Mouse (Mus musculus): ENCODE measurements around the gene Neurl3. TPM values are rescaled to one million over a fixed set of nuclear protein-coding genes. Genes with fewer than 3 reads are reported as not detected.

Gene Neurl3
- polyA plus RNA-seq, 1 experiment from 2014 or later: 0.51 TPM

DNA sequence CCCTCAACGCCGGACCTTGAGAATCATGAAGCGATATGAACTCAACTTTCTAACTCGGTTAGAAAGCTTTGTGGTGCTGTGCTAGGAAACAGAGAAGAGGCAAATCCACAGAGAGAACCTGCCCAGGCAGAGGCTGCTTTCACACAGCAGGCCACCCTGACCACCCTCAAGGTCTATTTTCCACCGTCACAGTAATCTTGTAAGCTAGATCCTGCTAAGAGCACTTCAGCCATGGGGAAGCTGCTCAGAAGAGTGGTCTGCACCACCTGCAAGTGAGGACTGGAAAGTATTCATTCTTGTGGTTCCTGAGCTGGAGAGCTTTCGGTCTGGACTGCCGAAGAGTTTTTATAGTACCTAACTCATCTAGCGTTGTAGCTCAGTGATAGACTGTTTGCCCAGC, 27.8 kb upstream of the Neurl3 start:
- H3K27ac ChIP-seq (ENCODE audit: low read depth, low read length): no peak overlapping the region
- H3K4me1 ChIP-seq (ENCODE audit: control insufficient read depth, insufficient read depth, low read length): peaks cover 4% of the 10 kb centered on the region
- H3K9ac ChIP-seq (ENCODE audit: low read length): no peak overlapping the region
- no peaks in the 10 kb centered on the region for H3K9me3 ChIP-seq (replicated peaks; ENCODE audit: control insufficient read depth, low read length)
- DNase-seq (ENCODE audit: low spot score): no peak
- H3K27me3 ChIP-seq (replicated peaks; ENCODE audit: control insufficient read depth, insufficient read depth, low read length): no peaks in the 10 kb centered on the region
- WGBS: 78% methylated on average over 8 of the region's 8 CpGs
- no peaks in the 10 kb centered on the region for H3K36me3 ChIP-seq (ENCODE audit: control insufficient read depth, insufficient read depth, low read length)
- no peak overlapping the region for H3K4me2 ChIP-seq (ENCODE audit: low read length)
- no peak for ATAC-seq
- H3K4me3 ChIP-seq (ENCODE audit: low read depth, low read length): no peak overlapping the region

- Histone ChIP-seq H3K4me3 (ENCODE audit: low read depth, low read length) (no peak overlapping the region), H3K9ac (ENCODE audit: low read length) (no peak overlapping the region), H3K36me3 (ENCODE audit: control insufficient read depth, insufficient read depth, low read length) (no peaks in the 10 kb centered on the region), H3K4me1 (ENCODE audit: control insufficient read depth, insufficient read depth, low read length) (peaks cover 4% of the 10 kb centered on the region), H3K9me3 (replicated peaks; ENCODE audit: control insufficient read depth, low read length) (no peaks in the 10 kb centered on the region), H3K27me3 (replicated peaks; ENCODE audit: control insufficient read depth, insufficient read depth, low read length) (no peaks in the 10 kb centered on the region), H3K27ac (ENCODE audit: low read depth, low read length) (no peak overlapping the region), H3K4me2 (ENCODE audit: low read length) (no peak overlapping the region)
- no peak for ATAC-seq
- no peak for DNase-seq (ENCODE audit: low spot score)
- 89% methylated on average over 6 of the region's 6 CpGs for WGBS
These were observed 26.0 kb upstream of the Neurl3 start for GRCm38 (mm10) chr1:36300486-36300885.

DNA sequence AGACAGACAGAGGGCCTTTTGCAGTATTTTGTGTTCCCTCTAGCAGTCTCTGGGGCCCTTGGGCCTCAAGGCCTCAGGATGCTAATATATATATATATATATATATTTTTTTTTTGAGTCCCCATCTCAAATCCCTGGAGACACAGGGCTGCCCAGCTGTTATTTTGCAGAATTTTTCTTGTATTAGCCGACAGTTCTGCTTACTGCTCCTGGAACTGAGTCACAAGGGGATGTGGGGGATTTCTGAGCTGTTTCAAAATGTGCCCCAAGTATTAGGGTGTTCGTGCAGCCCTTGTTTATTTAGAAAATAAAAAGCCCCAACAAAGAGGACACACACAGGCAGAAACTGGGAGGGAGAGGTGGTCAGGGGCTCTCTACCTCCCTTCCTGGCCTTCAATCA, 25.2 kb upstream of the Neurl3 start:
- Histone ChIP-seq H3K36me3 (ENCODE audit: control insufficient read depth, insufficient read depth, low read length) (no peaks in the 10 kb centered on the region), H3K4me1 (ENCODE audit: control insufficient read depth, insufficient read depth, low read length) (peaks cover 4% of the 10 kb centered on the region), H3K27me3 (replicated peaks; ENCODE audit: control insufficient read depth, insufficient read depth, low read length) (no peaks in the 10 kb centered on the region), H3K4me2 (ENCODE audit: low read length) (no peak overlapping the region), H3K9me3 (replicated peaks; ENCODE audit: control insufficient read depth, low read length) (no peaks in the 10 kb centered on the region), H3K27ac (ENCODE audit: low read depth, low read length) (no peak overlapping the region), H3K9ac (ENCODE audit: low read length) (no peak overlapping the region), H3K4me3 (ENCODE audit: low read depth, low read length) (no peak overlapping the region)
- WGBS: 69% methylated on average over 2 of the region's 2 CpGs
- no peak for ATAC-seq
- no peak for DNase-seq (ENCODE audit: low spot score)

GRCm38 (mm10) chr1:36299126-36299525, 24.6 kb upstream of the Neurl3 start:
- H3K9ac ChIP-seq (ENCODE audit: low read length): no peak overlapping the region
- no peaks in the 10 kb centered on the region for H3K36me3 ChIP-seq (ENCODE audit: control insufficient read depth, insufficient read depth, low read length)
- H3K4me3 ChIP-seq (ENCODE audit: low read depth, low read length): no peak overlapping the region
- H3K27ac ChIP-seq (ENCODE audit: low read depth, low read length): no peak overlapping the region
- ATAC-seq (no peak), DNase-seq (ENCODE audit: low spot score) (no peak)
- 29% methylated on average over 13 of the region's 13 CpGs for WGBS
- H3K4me1 ChIP-seq (ENCODE audit: control insufficient read depth, insufficient read depth, low read length): peaks cover 4% of the 10 kb centered on the region
- no peak overlapping the region for H3K4me2 ChIP-seq (ENCODE audit: low read length)
- H3K27me3 ChIP-seq (replicated peaks; ENCODE audit: control insufficient read depth, insufficient read depth, low read length): no peaks in the 10 kb centered on the region
- no peaks in the 10 kb centered on the region for H3K9me3 ChIP-seq (replicated peaks; ENCODE audit: control insufficient read depth, low read length)

- ATAC-seq: no peak
- H3K9me3 ChIP-seq (replicated peaks; ENCODE audit: control insufficient read depth, low read length): no peaks in the 10 kb centered on the region
- H3K36me3 ChIP-seq (ENCODE audit: control insufficient read depth, insufficient read depth, low read length): no peaks in the 10 kb centered on the region
- H3K4me3 ChIP-seq (ENCODE audit: low read depth, low read length): no peak overlapping the region
- no peak for DNase-seq (ENCODE audit: low spot score)
- H3K4me2 ChIP-seq (ENCODE audit: low read length): no peak overlapping the region
- H3K27ac ChIP-seq (ENCODE audit: low read depth, low read length): no peak overlapping the region
- H3K9ac ChIP-seq (ENCODE audit: low read length): no peak overlapping the region
- WGBS: 76% methylated on average over 4 of the region's 4 CpGs
- peaks cover 4% of the 10 kb centered on the region for H3K4me1 ChIP-seq (ENCODE audit: control insufficient read depth, insufficient read depth, low read length)
- H3K27me3 ChIP-seq (replicated peaks; ENCODE audit: control insufficient read depth, insufficient read depth, low read length): no peaks in the 10 kb centered on the region
These were observed 23.6 kb upstream of the Neurl3 start for GRCm38 (mm10) chr1:36298107-36298506.

DNA sequence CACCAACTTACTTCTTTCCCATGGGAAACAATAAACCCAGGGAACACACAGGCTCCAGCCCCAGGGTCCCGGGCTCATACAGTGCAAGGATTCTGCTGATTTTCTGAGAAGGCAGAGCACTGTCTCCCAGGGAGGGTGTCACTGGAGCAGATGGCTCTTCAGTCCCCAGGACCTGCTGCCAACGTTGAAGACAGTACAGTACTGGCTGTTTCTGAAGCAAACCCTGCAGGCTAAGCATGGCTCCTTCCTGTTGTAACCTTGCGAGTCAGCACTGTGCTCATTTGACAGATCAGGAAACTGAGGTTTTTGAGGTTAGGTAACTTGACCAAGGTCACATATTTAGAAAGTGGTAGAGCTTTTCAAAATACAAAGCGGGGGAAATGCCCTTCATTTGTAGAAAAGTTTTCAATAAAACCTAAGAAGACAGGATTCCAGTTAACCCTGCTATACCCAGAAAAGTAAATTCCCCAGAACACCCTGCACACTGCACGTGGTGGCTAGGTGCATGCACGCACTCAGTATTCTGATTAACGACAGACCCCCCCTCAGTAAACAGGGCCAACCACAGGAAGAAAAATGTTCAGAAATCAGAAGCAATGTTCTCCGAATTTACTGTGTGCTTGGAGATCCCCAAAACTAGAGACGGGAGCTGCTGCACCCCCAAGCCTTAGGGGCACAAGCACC, 22.1 kb upstream of the Neurl3 start:
- WGBS: 77% methylated on average over 9 of the region's 9 CpGs
- no peaks in the 10 kb centered on the region for H3K27me3 ChIP-seq (replicated peaks; ENCODE audit: control insufficient read depth, insufficient read depth, low read length)
- no peak overlapping the region for H3K27ac ChIP-seq (ENCODE audit: low read depth, low read length)
- no peak overlapping the region for H3K9ac ChIP-seq (ENCODE audit: low read length)
- no peak overlapping the region for H3K4me2 ChIP-seq (ENCODE audit: low read length)
- H3K36me3 ChIP-seq (ENCODE audit: control insufficient read depth, insufficient read depth, low read length): no peaks in the 10 kb centered on the region
- ATAC-seq: peak; percentile 50; the same call in 1 of the 2 replicates
- peak; percentile 36 for DNase-seq (ENCODE audit: low spot score)
- H3K9me3 ChIP-seq (replicated peaks; ENCODE audit: control insufficient read depth, low read length): no peaks in the 10 kb centered on the region
- H3K4me1 ChIP-seq (ENCODE audit: control insufficient read depth, insufficient read depth, low read length): no peaks in the 10 kb centered on the region
- H3K4me3 ChIP-seq (ENCODE audit: low read depth, low read length): no peak overlapping the region

- Histone ChIP-seq H3K36me3 (ENCODE audit: control insufficient read depth, insufficient read depth, low read length) (no peaks in the 10 kb centered on the region), H3K4me2 (ENCODE audit: low read length) (no peak overlapping the region), H3K27me3 (replicated peaks; ENCODE audit: control insufficient read depth, insufficient read depth, low read length) (no peaks in the 10 kb centered on the region), H3K9me3 (replicated peaks; ENCODE audit: control insufficient read depth, low read length) (no peaks in the 10 kb centered on the region), H3K4me3 (ENCODE audit: low read depth, low read length) (no peak overlapping the region), H3K27ac (ENCODE audit: low read depth, low read length) (no peak overlapping the region), H3K9ac (ENCODE audit: low read length) (no peak overlapping the region), H3K4me1 (ENCODE audit: control insufficient read depth, insufficient read depth, low read length) (no peaks in the 10 kb centered on the region)
- DNase-seq (ENCODE audit: low spot score) (no peak), ATAC-seq (no peak)
- WGBS: 82% methylated on average over 3 of the region's 3 CpGs
These were observed 19.9 kb upstream of the Neurl3 start for GRCm38 (mm10) chr1:36294402-36294801.

- H3K27me3 ChIP-seq (replicated peaks; ENCODE audit: control insufficient read depth, insufficient read depth, low read length): no peaks in the 10 kb centered on the region
- H3K27ac ChIP-seq (ENCODE audit: low read depth, low read length): no peak overlapping the region
- H3K9ac ChIP-seq (ENCODE audit: low read length): no peak overlapping the region
- ATAC-seq (no peak), DNase-seq (ENCODE audit: low spot score) (no peak)
- WGBS: 94% methylated on average over 8 of the region's 8 CpGs
- no peaks in the 10 kb centered on the region for H3K36me3 ChIP-seq (ENCODE audit: control insufficient read depth, insufficient read depth, low read length)
- no peaks in the 10 kb centered on the region for H3K4me1 ChIP-seq (ENCODE audit: control insufficient read depth, insufficient read depth, low read length)
- no peak overlapping the region for H3K4me3 ChIP-seq (ENCODE audit: low read depth, low read length)
- H3K4me2 ChIP-seq (ENCODE audit: low read length): no peak overlapping the region
- no peaks in the 10 kb centered on the region for H3K9me3 ChIP-seq (replicated peaks; ENCODE audit: control insufficient read depth, low read length)
These were observed 19.0 kb upstream of the Neurl3 start for GRCm38 (mm10) chr1:36293470-36293869.

DNA sequence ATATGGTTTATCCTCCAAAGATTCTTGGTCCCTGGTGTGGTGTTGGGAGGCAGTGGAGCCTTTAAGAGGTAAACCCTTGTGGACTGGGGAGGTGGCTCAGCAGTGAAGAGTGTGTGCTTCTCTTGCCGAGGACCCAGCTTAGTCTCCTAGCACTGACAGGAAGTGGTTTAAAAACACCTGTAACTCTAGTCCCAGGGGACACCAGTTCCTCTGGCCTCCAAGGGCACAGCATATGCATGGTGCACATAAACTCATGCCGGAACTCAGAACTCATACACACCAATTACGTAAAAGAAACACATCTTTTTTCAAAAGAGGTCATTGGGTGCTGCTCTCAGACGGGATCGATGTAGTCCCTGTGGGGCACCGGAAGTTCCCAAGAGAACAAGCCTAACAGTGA, 7.4 kb upstream of the Neurl3 start:
- H3K36me3 ChIP-seq (ENCODE audit: control insufficient read depth, insufficient read depth, low read length): no peaks in the 10 kb centered on the region
- no peaks in the 10 kb centered on the region for H3K4me1 ChIP-seq (ENCODE audit: control insufficient read depth, insufficient read depth, low read length)
- no peak overlapping the region for H3K9ac ChIP-seq (ENCODE audit: low read length)
- no peaks in the 10 kb centered on the region for H3K27me3 ChIP-seq (replicated peaks; ENCODE audit: control insufficient read depth, insufficient read depth, low read length)
- no peak for ATAC-seq
- no peaks in the 10 kb centered on the region for H3K9me3 ChIP-seq (replicated peaks; ENCODE audit: control insufficient read depth, low read length)
- WGBS: 90% methylated on average over 6 of the region's 6 CpGs
- no peak for DNase-seq (ENCODE audit: low spot score)
- H3K4me2 ChIP-seq (ENCODE audit: low read length): no peak overlapping the region
- H3K27ac ChIP-seq (ENCODE audit: low read depth, low read length): no peak overlapping the region
- H3K4me3 ChIP-seq (ENCODE audit: low read depth, low read length): no peak overlapping the region
